Mouse (Mus musculus) liver, embryonic 11.5 days (tissue): ENCODE measurements around the gene Gm29427. TPM values are rescaled to one million over a fixed set of nuclear protein-coding genes. Genes with fewer than 3 reads are reported as not detected.

Experiments
- ATAC-seq: fragments of 200-750 bp; cut with Nextera tagmentation; replicated peaks from 2 replicates; pipeline ENCODE4 v1.8.0; 2017; ENCODE audit warnings: moderate number of reproducible peaks, mild to moderate bottlenecking, moderate TSS enrichment, moderate library complexity; ENCODE audit not compliant: low FRiP score
- DNase-seq: peaks from one replicate; pipeline ENCODE4 v3.0.0-alpha.2; 2017; ENCODE audit warnings: low spot score
- H3K27ac ChIP-seq: fragments of 300-500 bp; sonication (generic); 2 replicates; pipeline ENCODE4 v1.5.1; 2014; ENCODE audit warnings: mild to moderate bottlenecking, low read depth, low read length, control low read depth
- H3K27me3 ChIP-seq: fragments of 300-500 bp; sonication (generic); replicated peaks from 2 replicates; pipeline ENCODE4 v1.6.1; 2014; ENCODE audit warnings: low read length, mixed read lengths; ENCODE audit not compliant: control insufficient read depth, insufficient read depth
- H3K36me3 ChIP-seq: fragments of 300-500 bp; sonication (generic); 2 replicates; pipeline ENCODE4 v1.6.1; 2014; ENCODE audit warnings: mild to moderate bottlenecking, low read length, moderate library complexity, mixed read lengths; ENCODE audit not compliant: control insufficient read depth, insufficient read depth
- H3K4me1 ChIP-seq: fragments of 300-500 bp; sonication (generic); replicated peaks from 2 replicates; pipeline ENCODE4 v1.6.1; 2014; ENCODE audit warnings: low read length, mixed read lengths; ENCODE audit not compliant: control insufficient read depth, insufficient read depth
- H3K4me2 ChIP-seq: fragments of 300-500 bp; sonication (generic); 2 replicates; pipeline ENCODE4 v1.6.1; 2014; ENCODE audit warnings: mild to moderate bottlenecking, control low read depth, moderate library complexity
- H3K4me3 ChIP-seq: fragments of 300-500 bp; sonication (generic); 2 replicates; pipeline ENCODE4 v1.5.1; 2014; ENCODE audit warnings: low read depth, low read length, control low read depth
- H3K9ac ChIP-seq: fragments of 300-500 bp; sonication (generic); 2 replicates; pipeline ENCODE4 v1.6.1; 2014; ENCODE audit warnings: low read depth, low read length, control low read depth
- H3K9me3 ChIP-seq: fragments of 300-500 bp; sonication (generic); 2 replicates; pipeline ENCODE4 v1.6.1; 2016; ENCODE audit warnings: low read length, inconsistent platforms, mixed read lengths; ENCODE audit not compliant: control insufficient read depth
- WGBS: fragments of 180-500 bp; shearing (Covaris S2); extraction: QIAGEN DNeasy Blood & Tissue Kit; methylation state at CpG from one replicate; pipeline ENCODE4 v1.1.7; 2014; 5-methylcytosine and 5-hydroxymethylcytosine counted together
- polyA plus RNA-seq: library from polyadenylated mRNA; unstranded; fragments of >200 nt; fragmentation: Nextera tagmentation; extraction: Ambion mirVana; gene quantifications from 2 replicates; pipeline ENCODE4 v1.2.1, GENCODE M21; 2014

Gene Gm29427
- polyA plus RNA-seq, 1 experiment from 2014 or later = not detected

DNA sequence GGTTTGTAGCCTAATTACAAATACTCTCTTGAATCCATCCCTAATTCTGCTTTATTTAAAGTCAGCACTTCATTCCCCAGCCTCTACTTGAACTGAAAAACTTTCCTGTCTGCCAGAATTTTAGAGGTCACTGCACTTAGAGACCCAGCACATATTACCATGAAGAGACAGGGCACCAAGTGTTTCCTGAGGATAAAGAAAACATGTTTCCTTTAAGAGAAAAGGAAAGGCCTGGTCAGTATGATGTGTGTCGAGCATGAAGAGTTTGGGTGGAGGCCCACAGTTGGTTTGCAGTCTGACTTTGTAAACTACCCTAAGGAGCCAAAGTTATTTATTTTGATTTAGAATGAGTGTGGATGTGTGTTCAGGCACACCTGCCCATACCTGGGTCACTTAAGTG, 12.5 kb upstream of the Gm29427 start:
- H3K9ac ChIP-seq = no peak overlapping the region
- H3K4me1 ChIP-seq = peaks cover 15% of the 10 kb centered on the region
- H3K4me2 ChIP-seq = no peak overlapping the region
- ATAC-seq (no peak), DNase-seq (no peak)
- H3K4me3 ChIP-seq = no peak overlapping the region
- H3K27me3 ChIP-seq = no peaks in the 10 kb centered on the region
- H3K9me3 ChIP-seq = no peaks in the 10 kb centered on the region
- H3K27ac ChIP-seq = no peak overlapping the region
- no peaks in the 10 kb centered on the region for H3K36me3 ChIP-seq
- 40% methylated on average over 1 of the region's 1 CpGs for WGBS

DNA sequence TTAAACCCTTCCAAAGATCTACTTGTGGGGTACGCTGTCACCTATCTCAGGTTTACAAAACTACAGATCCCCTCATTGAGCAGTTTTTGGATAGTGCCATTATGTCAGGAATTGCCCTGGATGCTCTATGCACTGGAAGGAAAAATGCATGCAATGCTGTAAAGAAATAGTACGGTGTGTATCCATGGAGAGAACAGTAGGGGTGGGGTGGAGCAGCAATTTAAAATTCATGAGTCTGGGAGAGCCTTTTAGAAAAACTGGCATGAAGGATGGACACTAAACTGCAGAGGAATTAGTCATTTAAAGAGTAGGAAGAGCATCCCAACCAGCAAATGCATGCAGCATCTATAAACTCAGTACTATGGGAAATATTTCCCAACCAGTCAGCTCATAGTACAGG, 10.8 kb upstream of the Gm29427 start:
- H3K4me3 ChIP-seq = no peak overlapping the region
- DNase-seq (no peak), ATAC-seq (no peak)
- no peak overlapping the region for H3K9ac ChIP-seq
- no peak overlapping the region for H3K4me2 ChIP-seq
- peaks cover 3% of the 10 kb centered on the region for H3K4me1 ChIP-seq
- no peaks in the 10 kb centered on the region for H3K9me3 ChIP-seq
- no peaks in the 10 kb centered on the region for H3K27me3 ChIP-seq
- H3K36me3 ChIP-seq = no peaks in the 10 kb centered on the region
- WGBS = 94% methylated on average over 2 of the region's 2 CpGs
- H3K27ac ChIP-seq = no peak overlapping the region

DNA sequence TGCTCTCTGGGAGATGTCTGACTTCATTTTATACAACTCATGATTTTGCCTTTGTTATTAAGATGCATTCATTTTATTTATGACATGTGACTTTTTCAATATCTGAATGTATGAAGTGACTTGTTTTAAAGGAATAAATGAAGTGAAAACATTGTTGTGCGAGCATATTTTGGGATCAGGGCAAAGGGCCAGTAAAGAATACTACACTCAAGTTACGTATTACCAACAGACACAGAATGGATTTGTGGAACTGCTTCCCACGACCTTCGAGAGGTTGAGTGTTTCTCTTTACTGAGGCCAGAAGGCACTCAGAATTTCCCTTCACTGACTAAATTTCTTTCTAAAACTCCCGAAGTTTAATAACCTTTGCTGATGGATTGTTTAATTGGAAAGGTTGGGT, 8.6 kb upstream of the Gm29427 start:
- Histone ChIP-seq H3K4me2 (no peak overlapping the region), H3K27ac (no peak overlapping the region), H3K4me1 (no peaks in the 10 kb centered on the region; the same call in 1 of the 2 replicates), H3K9me3 (no peaks in the 10 kb centered on the region), H3K9ac (no peak overlapping the region), H3K27me3 (no peaks in the 10 kb centered on the region), H3K4me3 (no peak overlapping the region), H3K36me3 (0 out of 2 replicates have a peak, but pooled peaks cover 2% of the 10 kb centered on the region)
- 90% methylated on average over 5 of the region's 5 CpGs for WGBS
- no peak for DNase-seq
- no peak for ATAC-seq

DNA sequence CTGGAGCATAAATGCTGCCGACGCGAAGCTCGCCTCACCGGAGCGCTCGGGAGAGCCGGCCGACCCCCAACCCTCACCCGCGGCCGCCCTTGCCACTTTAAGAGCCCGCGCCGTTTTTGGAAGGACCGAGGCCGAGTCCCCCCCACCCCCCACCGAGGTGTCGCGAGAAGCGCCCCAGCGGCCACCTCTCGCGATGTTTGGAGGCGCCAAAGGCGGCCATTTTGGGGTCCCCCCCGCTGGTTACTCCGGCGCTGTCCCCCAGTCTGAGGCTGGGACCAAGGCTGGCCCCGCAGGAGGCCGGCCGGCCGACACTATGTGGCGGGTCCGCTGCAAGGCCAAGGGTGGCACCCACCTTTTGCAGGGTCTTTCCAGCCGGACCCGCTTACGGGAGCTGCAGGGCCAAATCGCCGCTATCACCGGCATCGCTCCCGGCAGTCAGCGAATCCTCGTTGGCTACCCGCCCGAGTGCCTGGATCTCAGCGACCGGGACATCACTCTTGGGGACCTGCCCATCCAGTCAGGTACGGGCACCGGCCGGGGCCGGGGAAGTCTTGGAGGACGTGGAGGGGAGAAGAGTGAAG, 1.8 kb upstream of the Gm29427 start, which contains the start of gene Yod1:
Yod1 (plus strand) TSS at position 37 of the 581 bp plus-strand sequence.
- Histone ChIP-seq H3K9ac (peak within 1 kb of the TSS; percentile 96), H3K4me2 (peak within 1 kb of the TSS; percentile 99), H3K36me3 (0 out of 2 replicates have a peak, but pooled peaks cover 2% of the 10 kb centered on the region), H3K27ac (peak within 1 kb of the TSS; percentile 80), H3K9me3 (no peaks in the 10 kb centered on the region), H3K4me1 (peaks cover 12% of the 10 kb centered on the region), H3K4me3 (peak within 1 kb of the TSS; percentile 84), H3K27me3 (no peaks in the 10 kb centered on the region)
- ATAC-seq (peak; percentile 75), DNase-seq (peak; percentile 91)
- under 1% methylated on average over 54 of the region's 54 CpGs for WGBS

DNA sequence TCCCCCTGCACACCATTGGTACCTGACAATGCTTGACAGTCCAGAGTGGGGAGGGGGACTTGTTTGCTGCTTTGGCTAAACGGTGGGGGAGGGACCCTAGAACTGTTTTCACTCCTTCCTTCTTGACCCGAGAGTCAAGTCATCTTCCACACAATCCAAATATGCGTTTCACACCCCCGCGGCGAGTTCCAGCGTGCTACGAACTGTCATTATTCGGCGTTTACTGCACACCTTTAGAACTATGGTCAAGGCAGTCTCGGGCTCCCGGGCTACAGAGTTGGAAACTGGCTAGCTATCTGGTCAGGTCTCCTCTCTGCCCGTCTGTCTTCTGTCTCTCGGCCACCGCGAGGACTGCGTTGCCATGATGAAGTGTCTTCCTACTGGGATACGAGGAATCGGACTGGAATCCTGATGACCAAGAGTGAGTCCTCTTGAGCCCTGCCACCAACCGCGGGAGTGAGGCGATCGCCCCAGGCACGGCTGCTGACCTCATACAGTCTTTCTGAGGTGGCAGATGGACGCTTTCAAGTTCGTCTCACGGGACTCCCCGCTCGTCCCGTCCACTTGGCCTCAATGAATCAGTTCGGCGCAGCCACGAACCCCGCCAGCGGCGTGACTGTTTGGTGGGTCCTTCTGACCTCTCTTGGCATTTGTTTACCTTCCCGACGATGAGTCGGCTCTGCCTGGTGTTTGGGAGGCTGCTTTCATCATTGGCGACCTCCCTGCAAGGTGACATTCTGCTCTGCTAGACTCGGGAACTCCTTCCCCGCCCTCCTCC, 1.1 kb upstream of the Gm29427 start:
- WGBS = under 1% methylated on average over 42 of the region's 42 CpGs
- peak overlapping the region; percentile 99 for H3K4me2 ChIP-seq
- peak overlapping the region; percentile 80 for H3K27ac ChIP-seq
- H3K27me3 ChIP-seq = no peaks in the 10 kb centered on the region
- H3K9ac ChIP-seq = peak overlapping the region; percentile 96
- no peaks in the 10 kb centered on the region for H3K9me3 ChIP-seq
- H3K36me3 ChIP-seq = 0 out of 2 replicates have a peak, but pooled peaks cover 2% of the 10 kb centered on the region
- peak overlapping the region; percentile 84 for H3K4me3 ChIP-seq
- peaks cover 12% of the 10 kb centered on the region for H3K4me1 ChIP-seq
- DNase-seq = no peak
- ATAC-seq = peak; percentile 10

DNA sequence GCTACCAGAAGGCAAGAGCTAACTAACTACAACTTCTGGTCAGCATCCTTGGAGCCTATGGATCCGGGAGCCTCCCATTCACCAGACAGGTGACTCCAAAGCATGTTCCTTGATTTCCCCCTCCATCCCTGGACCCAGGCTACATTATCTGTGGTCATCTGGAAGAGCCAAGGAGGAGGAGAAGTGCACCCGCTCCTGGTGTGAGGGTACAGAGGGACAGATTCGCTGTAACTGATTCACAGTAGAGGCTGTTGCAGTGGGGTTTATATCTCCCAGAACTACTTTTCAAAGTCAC, 566 bp upstream of the Gm29427 start:
- no peaks in the 10 kb centered on the region for H3K9me3 ChIP-seq
- peak overlapping the region; percentile 84 for H3K4me3 ChIP-seq
- peak overlapping the region; percentile 99 for H3K4me2 ChIP-seq
- peak overlapping the region; percentile 96 for H3K9ac ChIP-seq
- DNase-seq (no peak), ATAC-seq (peak; percentile 6)
- WGBS = 0% methylated on average over 3 of the region's 3 CpGs
- peak overlapping the region; percentile 80 for H3K27ac ChIP-seq
- no peaks in the 10 kb centered on the region for H3K27me3 ChIP-seq
- 0 out of 2 replicates have a peak, but pooled peaks cover 2% of the 10 kb centered on the region for H3K36me3 ChIP-seq
- peaks cover 12% of the 10 kb centered on the region for H3K4me1 ChIP-seq

DNA sequence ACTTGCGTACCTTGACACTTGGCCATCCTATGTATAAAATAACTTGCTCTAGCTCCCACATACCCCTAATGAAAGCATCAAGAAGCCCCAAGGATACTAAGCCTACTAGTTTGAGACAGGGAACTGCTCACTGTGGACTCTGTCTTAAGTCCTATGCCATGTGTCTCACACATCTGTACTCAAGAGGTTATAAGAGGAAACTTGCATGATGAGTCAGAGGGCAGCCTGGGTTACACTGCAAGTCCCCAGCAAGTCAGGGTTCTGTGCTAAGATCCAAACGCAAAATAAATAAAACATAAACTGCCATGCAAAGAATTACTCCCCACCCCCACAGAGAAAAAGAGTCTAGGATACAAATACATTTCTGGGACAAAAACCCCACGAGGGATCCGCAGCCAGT, 1.6 kb downstream of the Gm29427 start:
- no peak overlapping the region for H3K4me2 ChIP-seq
- no peak overlapping the region for H3K4me3 ChIP-seq
- no peaks in the 10 kb centered on the region for H3K9me3 ChIP-seq
- peaks cover 11% of the 10 kb centered on the region for H3K4me1 ChIP-seq
- H3K27ac ChIP-seq = no peak overlapping the region
- H3K27me3 ChIP-seq = no peaks in the 10 kb centered on the region
- no peak for DNase-seq
- no peaks in the 10 kb centered on the region for H3K36me3 ChIP-seq
- H3K9ac ChIP-seq = no peak overlapping the region
- WGBS = 78% methylated on average over 4 of the region's 4 CpGs
- ATAC-seq = no peak

DNA sequence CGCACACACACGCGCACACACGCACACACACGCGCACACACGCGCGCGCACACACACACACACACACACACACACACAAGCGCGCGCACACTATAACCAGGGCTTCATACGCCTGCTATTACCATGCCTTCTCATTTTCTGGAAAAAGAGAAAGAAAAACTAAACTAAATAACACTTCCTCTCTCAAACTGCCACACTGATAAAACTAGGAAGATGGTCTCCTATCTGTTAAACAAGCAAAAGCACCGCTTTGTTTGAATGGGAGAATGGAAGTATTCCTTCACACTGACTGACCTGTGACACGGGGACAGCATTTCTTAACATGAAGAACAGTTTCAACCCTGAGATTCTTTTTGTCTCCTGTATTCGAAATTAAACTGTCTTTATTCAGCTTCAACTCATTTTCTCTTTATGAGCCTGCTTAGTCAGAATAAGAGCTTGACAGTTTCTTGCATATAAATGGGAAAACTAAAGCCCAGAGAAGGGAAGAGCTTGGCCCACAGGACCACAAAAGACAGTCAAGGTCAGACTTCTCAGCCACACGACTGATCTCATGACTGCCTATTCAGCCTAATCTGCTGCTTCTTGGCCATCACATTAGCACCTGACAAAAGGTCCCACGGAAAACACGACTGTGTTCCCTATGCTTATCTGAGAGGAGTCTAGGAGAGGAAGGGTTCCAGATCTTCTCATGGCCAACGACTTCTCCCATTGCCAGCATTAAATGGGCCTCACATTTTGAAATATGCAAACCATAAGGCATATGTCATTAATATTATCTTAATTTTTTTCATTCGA, 5.1 kb downstream of the Gm29427 start:
- DNase-seq = no peak
- 87% methylated on average over 22 of the region's 22 CpGs for WGBS
- peaks cover 3% of the 10 kb centered on the region; the same call in 1 of the 2 replicates for H3K36me3 ChIP-seq

More for the DNA sequence above, 5.1 kb downstream of the Gm29427 start:
- Histone ChIP-seq H3K4me3 (no peak overlapping the region), H3K9me3 (no peaks in the 10 kb centered on the region), H3K27ac (no peak overlapping the region), H3K4me2 (no peak overlapping the region), H3K4me1 (0 out of 2 replicates have a peak, but pooled peaks cover 2% of the 10 kb centered on the region), H3K27me3 (no peaks in the 10 kb centered on the region), H3K9ac (no peak overlapping the region)
- no peak for ATAC-seq
